Mouse (Mus musculus): Measurements from ENCODE around the gene St5. TPM values are rescaled to one million over a fixed set of nuclear protein-coding genes. Genes with fewer than 3 reads are reported as not detected.

The St5 gene
- total RNA-seq, 2 experiments from 2014 or later, result 2.0 to 4.0 TPM

- no peak for ATAC-seq (replicated peaks; ENCODE audit: poor library complexity)
Measured at GRCm38 (mm10) chr7:109533888-109534287, 169.5 kb downstream of the St5 start.

DNA sequence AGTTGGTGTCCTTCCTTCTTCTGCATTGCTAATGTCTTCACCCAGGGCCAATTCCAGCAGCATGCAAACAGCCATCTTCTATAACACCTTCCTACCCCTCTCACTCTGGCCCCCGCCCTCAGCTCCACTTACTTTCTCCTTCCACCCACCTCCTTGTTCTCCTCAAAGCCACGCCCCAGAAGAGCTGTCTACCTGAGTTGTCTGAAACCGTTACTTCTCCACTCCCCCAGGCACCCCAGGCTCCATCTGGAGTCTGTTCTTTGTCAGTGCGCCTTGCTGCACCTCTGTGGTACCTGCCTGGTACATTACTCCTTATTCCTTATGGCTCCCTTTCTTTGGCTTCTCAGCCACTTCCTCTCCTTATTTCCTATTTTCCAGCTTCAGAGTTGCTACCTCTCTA, 170.3 kb downstream of the St5 start:
- no peak; the same call in 1 of the 2 replicates for ATAC-seq (replicated peaks; ENCODE audit: poor library complexity)

DNA sequence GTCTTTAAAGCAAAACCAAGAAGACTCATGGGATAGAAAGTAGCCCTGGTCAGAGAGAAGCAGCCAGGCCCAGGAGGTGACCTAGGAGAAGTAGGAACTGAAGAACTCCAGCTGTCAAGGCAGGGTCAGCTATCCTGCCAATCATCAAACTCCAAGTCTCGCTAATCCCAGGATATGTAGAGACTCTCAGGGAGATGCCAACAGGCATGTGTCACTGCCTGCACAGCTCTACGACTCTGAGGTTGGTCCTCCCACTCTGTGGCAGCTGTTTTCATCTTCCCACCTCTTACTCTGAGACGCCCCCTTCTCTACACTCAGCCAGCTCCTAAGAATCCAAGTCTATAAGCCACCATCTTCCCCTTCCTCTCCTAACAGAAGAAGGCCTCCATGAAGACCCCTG, 170.7 kb downstream of the St5 start:
- no peak for ATAC-seq (replicated peaks; ENCODE audit: poor library complexity)

DNA sequence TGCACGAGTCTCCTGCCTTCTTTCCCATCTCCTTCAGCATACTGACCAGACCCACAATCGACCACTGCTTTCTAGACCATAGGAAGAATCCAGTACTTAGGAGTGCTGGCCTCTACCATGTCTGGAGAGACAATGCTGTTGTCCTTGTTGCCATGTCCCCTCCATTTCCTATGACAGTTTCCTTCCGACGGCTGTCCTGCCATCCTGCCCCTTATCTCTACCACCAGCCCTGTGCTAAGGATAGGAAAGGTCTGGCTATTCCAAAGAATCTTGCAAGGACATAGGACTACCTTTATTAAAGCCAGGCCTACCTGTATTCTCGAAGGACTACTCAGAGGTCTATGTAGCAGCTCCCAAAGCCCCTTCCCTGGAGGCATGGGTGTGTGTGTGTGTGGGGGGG, 171.9 kb downstream of the St5 start:
- ATAC-seq (replicated peaks; ENCODE audit: poor library complexity), result no peak

- ATAC-seq (replicated peaks; ENCODE audit: poor library complexity), result no peak; the same call in 1 of the 2 replicates
Measured at GRCm38 (mm10) chr7:109529741-109530140, 173.7 kb downstream of the St5 start.

GRCm38 (mm10) chr7:109528356-109528755, 175.0 kb downstream of the St5 start:
- peak; percentile 35 for ATAC-seq (replicated peaks; ENCODE audit: poor library complexity)

- no peak for ATAC-seq (replicated peaks; ENCODE audit: poor library complexity)
Measured at GRCm38 (mm10) chr7:109527536-109527935, 175.9 kb downstream of the St5 start.

GRCm38 (mm10) chr7:109525740-109526663, 177.4 kb downstream of the St5 start:
- ATAC-seq (replicated peaks; ENCODE audit: poor library complexity), result 0 out of 2 replicates have a peak, but pooled peaks have one; percentile 3

DNA sequence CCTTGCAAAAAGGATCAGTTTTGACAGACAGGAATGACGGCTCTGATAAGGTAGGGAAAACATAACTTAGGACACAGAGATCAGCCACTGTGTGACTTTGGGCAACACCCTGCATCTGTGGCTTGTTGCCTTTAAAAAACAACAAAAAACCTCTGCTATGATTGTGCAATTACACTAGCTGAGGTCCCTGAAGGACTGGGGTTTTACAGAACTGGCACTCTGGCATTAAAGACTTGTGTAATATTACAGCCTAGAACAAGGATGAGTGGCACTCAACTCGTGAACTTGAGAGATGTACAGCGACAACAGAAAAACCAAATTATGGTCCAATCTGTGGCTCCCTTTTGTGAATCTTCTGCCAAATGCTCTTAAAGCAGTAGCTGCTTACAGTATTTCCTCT, 178.6 kb downstream of the St5 start:
- ATAC-seq (replicated peaks; ENCODE audit: poor library complexity), result peak; percentile 21

DNA sequence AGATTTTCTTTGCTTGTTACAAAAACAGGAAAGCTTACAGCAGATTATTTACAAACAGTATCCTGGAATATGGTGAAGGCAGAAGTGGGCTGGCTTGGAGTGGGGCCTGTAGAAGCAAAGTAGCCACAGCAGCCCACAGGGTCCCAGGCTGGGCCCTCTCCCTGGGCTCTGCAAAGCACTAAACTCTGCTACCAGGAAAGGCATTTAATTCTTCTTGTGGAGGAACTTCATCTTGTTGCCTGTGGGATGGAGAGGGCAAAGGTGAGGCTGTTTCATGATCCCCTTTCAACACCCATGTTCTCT, 179.0 kb downstream of the St5 start:
- ATAC-seq (replicated peaks; ENCODE audit: poor library complexity), result no peak

DNA sequence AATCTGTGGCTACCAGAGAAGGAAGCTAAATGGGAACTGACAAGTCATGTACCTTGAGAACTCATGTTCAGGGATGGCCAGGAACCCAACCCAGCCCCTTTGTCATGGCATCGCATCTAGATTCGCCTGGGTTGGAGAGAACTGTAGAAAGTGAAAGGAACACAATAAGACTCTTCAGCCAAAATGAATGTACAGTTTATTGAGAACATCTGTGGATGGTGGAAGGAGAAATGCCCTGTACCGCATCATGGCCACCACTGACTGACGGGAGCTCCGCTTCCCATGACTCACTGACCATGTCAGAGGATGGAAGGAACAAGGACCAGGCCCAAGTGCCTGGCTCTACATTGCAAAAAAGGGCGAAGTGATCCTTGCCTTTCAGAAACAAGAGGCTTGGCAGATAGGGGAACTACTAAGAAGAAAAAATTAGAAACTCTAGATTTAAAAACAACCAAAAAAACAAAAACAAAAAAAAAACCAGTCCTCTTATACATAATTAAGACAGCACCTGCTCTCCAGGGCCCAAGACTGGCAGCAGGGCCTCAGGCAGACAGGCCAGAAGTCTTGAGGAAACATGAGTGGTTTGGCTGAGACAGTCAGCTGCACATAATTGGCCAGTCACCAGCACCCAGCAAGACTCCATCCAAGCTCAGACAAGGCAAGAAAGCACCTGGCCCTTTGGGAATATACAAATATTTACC, 179.5 kb downstream of the St5 start:
- ATAC-seq (replicated peaks; ENCODE audit: poor library complexity), result no peak

DNA sequence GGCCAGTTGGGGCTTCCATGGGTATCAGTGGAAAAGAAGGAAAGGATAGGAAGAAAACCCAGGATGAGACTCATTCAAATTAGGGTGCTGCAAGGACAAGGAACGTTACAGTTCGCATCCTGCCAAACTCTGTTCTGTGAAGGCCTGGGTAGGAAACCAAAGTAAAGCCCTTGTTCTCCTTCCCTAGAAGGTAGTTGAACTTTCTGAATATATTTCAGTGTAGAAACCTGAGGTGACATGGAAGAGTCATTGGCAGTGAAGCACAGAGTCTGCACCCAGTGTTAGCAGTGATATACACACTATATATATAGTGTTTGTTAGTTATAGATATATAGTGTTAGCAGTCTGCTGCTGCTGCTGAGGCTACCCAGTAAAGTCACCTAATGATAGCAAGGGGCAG, 180.1 kb downstream of the St5 start:
- no peak for ATAC-seq (replicated peaks; ENCODE audit: poor library complexity)

GRCm38 (mm10) chr7:109522084-109522483, 181.3 kb downstream of the St5 start:
- no peak for ATAC-seq (replicated peaks; ENCODE audit: poor library complexity)

DNA sequence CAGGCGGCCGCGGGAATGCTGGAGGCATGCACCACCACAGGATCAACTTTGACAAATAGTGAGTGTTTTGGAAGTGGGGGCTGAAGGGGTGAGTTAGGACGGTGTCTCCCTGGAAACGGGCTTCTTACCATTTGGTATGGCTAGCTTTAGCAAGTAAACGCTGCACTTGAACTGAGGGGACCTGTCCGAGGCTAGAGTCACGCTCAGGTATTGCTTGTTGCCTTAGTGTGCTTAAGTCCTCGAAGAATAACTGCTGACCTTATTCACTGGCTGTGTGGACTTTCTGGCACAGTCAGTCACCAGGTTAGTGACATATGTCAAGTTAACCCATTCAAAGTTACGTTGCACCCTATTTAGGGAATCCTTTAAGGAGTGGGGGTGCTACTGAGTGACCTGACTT, 183.5 kb downstream of the St5 start:
- ATAC-seq (replicated peaks; ENCODE audit: poor library complexity), result no peak

GRCm38 (mm10) chr7:109518838-109519696, 184.3 kb downstream of the St5 start, which contains the start of gene Rpl27a:
TSS of gene Rpl27a (plus strand) at chr7:109519147.
- peak; percentile 82 for ATAC-seq (replicated peaks; ENCODE audit: poor library complexity)

- peak; percentile 15 for ATAC-seq (replicated peaks; ENCODE audit: poor library complexity)
Measured at GRCm38 (mm10) chr7:109518036-109518681, 185.2 kb downstream of the St5 start.

GRCm38 (mm10) chr7:109516500-109516899, 186.9 kb downstream of the St5 start:
- no peak for ATAC-seq (replicated peaks; ENCODE audit: poor library complexity)

GRCm38 (mm10) chr7:109511838-109512237, 191.6 kb downstream of the St5 start:
- peak; percentile 58 for ATAC-seq (replicated peaks; ENCODE audit: poor library complexity)

- peak; percentile 52 for ATAC-seq (replicated peaks; ENCODE audit: poor library complexity)
Measured at GRCm38 (mm10) chr7:109510799-109511198, 192.6 kb downstream of the St5 start.

- ATAC-seq (replicated peaks; ENCODE audit: poor library complexity), result no peak
Measured at GRCm38 (mm10) chr7:109508034-109508433, 195.4 kb downstream of the St5 start, which contains the start of gene Trim66. TSS of gene Trim66 (minus strand) at chr7:109508134.

- ATAC-seq (replicated peaks; ENCODE audit: poor library complexity), result no peak
Measured at GRCm38 (mm10) chr7:109507572-109507971, 195.8 kb downstream of the St5 start.

Data from megakaryocyte progenitor cell, adult 5-6 weeks (primary cell).